Mouse (Mus musculus) heart, adult 2 months (tissue): ENCODE measurements at regions not wholly inside any gene's neighbourhood (a gene's known extent, or its start where the extent isn't known, plus 50 kb on each side); places are given as distances from the start of the nearest gene placed in this dataset.

Source experiments
- CTCF ChIP-seq: fragments of 200-600 bp; IDR thresholded peaks from 2 replicates; pipeline ENCODE4 v1.8.1; 2022; ENCODE audit warnings: antibody characterized with exemption, mild to moderate bottlenecking, moderate library complexity
- EP300 ChIP-seq: fragments of 200-500 bp; IDR thresholded peaks from 2 replicates; pipeline ENCODE4 v1.6.1; 2011; ENCODE audit warnings: low read depth, low read length, control low read depth; ENCODE audit not compliant: insufficient read depth
- POLR2A ChIP-seq: fragments of 200-500 bp; IDR thresholded peaks from 2 replicates; pipeline ENCODE4 v1.6.1; 2011; ENCODE audit warnings: mild to moderate bottlenecking, low read depth, low read length, control low read depth; ENCODE audit not compliant: insufficient read depth

- no peak for TF ChIP-seq EP300
- no peak for TF ChIP-seq POLR2A
- no peak for TF ChIP-seq CTCF
These were observed 74.4 kb downstream of the Cyp26a1 start for GRCm38 (mm10) chr19:37771956-37772355.
